Comparison of ENCODE assay signal across 12 mouse cellular contexts in the genomic region with DNA sequence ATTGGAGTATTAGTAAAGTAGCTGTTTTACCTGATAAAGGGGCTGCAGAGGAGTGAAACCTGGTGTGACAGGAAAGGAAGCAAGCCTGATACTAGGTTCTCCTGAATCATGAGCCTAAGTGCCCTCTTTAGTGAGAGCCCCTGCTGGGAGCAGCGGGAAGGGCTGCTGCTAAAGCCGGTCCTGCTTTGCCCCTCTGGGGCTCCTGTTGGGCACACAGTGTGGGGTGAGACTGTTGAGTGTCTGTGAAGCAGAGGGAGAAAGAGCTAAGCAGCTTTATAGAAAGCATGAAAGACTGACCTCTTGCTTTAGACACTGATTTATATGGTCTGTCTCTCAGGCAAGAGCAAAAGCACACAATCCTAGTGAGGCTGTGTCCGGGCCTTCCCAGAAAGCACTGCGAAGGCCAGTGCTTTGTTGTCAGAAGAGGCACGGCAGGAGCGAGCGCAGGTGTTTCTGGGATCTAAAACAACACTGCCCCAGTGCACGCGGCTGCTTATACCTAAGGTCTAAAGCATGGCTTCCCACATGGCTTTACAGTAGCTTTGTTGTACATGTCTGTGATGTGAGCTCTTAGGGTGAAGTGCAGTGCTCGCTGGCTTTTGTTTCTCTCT. TPM values are rescaled to one million over a fixed set of nuclear protein-coding genes. Genes with fewer than 3 reads are reported as not detected.
DNase-seq lines count a peak whose midpoint lies in the region; ATAC-seq lines count a peak whose summit lies in the region.
"Had no signal": no experiment of that assay in that cellular context is flagged by ENCODE, and none has a peak within 500 bp of the region (broad histone marks: within the 10 kb centered on the region; RNA-seq: fewer than 3 reads in every experiment).

No protein-coding gene starts in this region.

- H3K9ac ChIP-seq in heart, embryonic 11.5 days (ENCODE audit: low read depth, low read length): peak overlapping the region; percentile 22; the same call in 1 of the 2 replicates
- H3K9ac ChIP-seq in embryonic facial prominence, embryonic 11.5 days (replicated peaks; ENCODE audit: low read length): peak overlapping the region; percentile 14; the same call in 1 of the 2 replicates
- peak overlapping the region; percentile 23; the same call in 1 of the 2 replicates for H3K9ac ChIP-seq in hindbrain, embryonic 15.5 days
- peak overlapping the region; percentile 37; the same call in 1 of the 2 replicates for H3K9ac ChIP-seq in neural tube, embryonic 14.5 days (replicated peaks; ENCODE audit: low read depth, low read length)
- H3K9ac ChIP-seq in liver, embryonic 12.5 days: no peak overlapping the region
- H3K9ac ChIP-seq: heart, embryonic 15.5 days; liver, embryonic 15.5 days had no signal

- H3K9me3 ChIP-seq in heart, embryonic 11.5 days (replicated peaks; ENCODE audit: control insufficient read depth, low read length): no peaks in the 10 kb centered on the region
- H3K9me3 ChIP-seq in embryonic facial prominence, embryonic 11.5 days (replicated peaks; ENCODE audit: control insufficient read depth, low read length): no peaks in the 10 kb centered on the region
- H3K9me3 ChIP-seq in hindbrain, embryonic 15.5 days: no peaks in the 10 kb centered on the region
- no peaks in the 10 kb centered on the region for H3K9me3 ChIP-seq in neural tube, embryonic 14.5 days (ENCODE audit: control insufficient read depth, low read length)
- H3K9me3 ChIP-seq in liver, embryonic 12.5 days (replicated peaks): no peaks in the 10 kb centered on the region
- H3K9me3 ChIP-seq: heart, embryonic 15.5 days; liver, embryonic 15.5 days had no signal

- H3K27me3 ChIP-seq in heart, embryonic 11.5 days (ENCODE audit: control insufficient read depth, insufficient read depth, low read length): no peaks in the 10 kb centered on the region
- H3K27me3 ChIP-seq in embryonic facial prominence, embryonic 11.5 days (ENCODE audit: control insufficient read depth, insufficient read depth, low read length): no peaks in the 10 kb centered on the region
- H3K27me3 ChIP-seq in hindbrain, embryonic 15.5 days: no peaks in the 10 kb centered on the region
- H3K27me3 ChIP-seq in neural tube, embryonic 14.5 days (ENCODE audit: control insufficient read depth, insufficient read depth, low read length): no peaks in the 10 kb centered on the region
- H3K27me3 ChIP-seq in liver, embryonic 12.5 days (replicated peaks): no peaks in the 10 kb centered on the region
- H3K27me3 ChIP-seq: heart, embryonic 15.5 days; liver, embryonic 15.5 days had no signal

- H3K4me1 ChIP-seq in heart, embryonic 11.5 days (ENCODE audit: control insufficient read depth, insufficient read depth, low read length): peaks cover 2% of the 10 kb centered on the region; the same call in 1 of the 2 replicates
- no peaks in the 10 kb centered on the region for H3K4me1 ChIP-seq in embryonic facial prominence, embryonic 11.5 days (ENCODE audit: control insufficient read depth, insufficient read depth, low read length)
- peaks cover 19% of the 10 kb centered on the region for H3K4me1 ChIP-seq in hindbrain, embryonic 15.5 days (replicated peaks)
- peaks cover 13% of the 10 kb centered on the region for H3K4me1 ChIP-seq in neural tube, embryonic 14.5 days (ENCODE audit: control insufficient read depth, insufficient read depth, low read length)
- H3K4me1 ChIP-seq in liver, embryonic 12.5 days: no peaks in the 10 kb centered on the region
- H3K4me1 ChIP-seq: liver, embryonic 15.5 days had no signal

- H3K27ac ChIP-seq in heart, embryonic 11.5 days (ENCODE audit: low read depth, low read length): no peak overlapping the region
- H3K27ac ChIP-seq in embryonic facial prominence, embryonic 11.5 days (replicated peaks; ENCODE audit: low read depth, low read length): no peak overlapping the region
- peak overlapping the region; percentile 36 for H3K27ac ChIP-seq in hindbrain, embryonic 15.5 days (replicated peaks)
- H3K27ac ChIP-seq in neural tube, embryonic 14.5 days (ENCODE audit: low read depth, low read length): no peak overlapping the region; the same call in 1 of the 2 replicates
- no peak overlapping the region for H3K27ac ChIP-seq in liver, embryonic 12.5 days
- H3K27ac ChIP-seq: heart, embryonic 15.5 days; liver, embryonic 15.5 days had no signal

- H3K4me2 ChIP-seq in heart, embryonic 11.5 days: peak overlapping the region; percentile 29
- H3K4me2 ChIP-seq in embryonic facial prominence, embryonic 11.5 days (ENCODE audit: low read depth, low read length): no peak overlapping the region; the same call in 1 of the 2 replicates
- no peak overlapping the region for H3K4me2 ChIP-seq in hindbrain, embryonic 15.5 days
- no peak overlapping the region for H3K4me2 ChIP-seq in neural tube, embryonic 14.5 days (ENCODE audit: low read depth, low read length)
- H3K4me2 ChIP-seq in liver, embryonic 12.5 days: no peak overlapping the region
- H3K4me2 ChIP-seq: heart, embryonic 15.5 days; liver, embryonic 15.5 days had no signal

- WGBS in heart, embryonic 11.5 days (ENCODE audit: insufficient replicate concordance): 40% methylated on average over 10 of the region's 10 CpGs
- WGBS in embryonic facial prominence, embryonic 11.5 days: 41% methylated on average over 10 of the region's 10 CpGs
- WGBS in hindbrain, embryonic 15.5 days: 14% methylated on average over 10 of the region's 10 CpGs
- WGBS in neural tube, embryonic 14.5 days: 5% methylated on average over 10 of the region's 10 CpGs
- 69% methylated on average over 10 of the region's 10 CpGs for WGBS in liver, embryonic 12.5 days (ENCODE audit: insufficient replicate concordance)

- ATAC-seq in heart, embryonic 11.5 days (replicated peaks; ENCODE audit: insufficient number of reproducible peaks, low FRiP score, low TSS enrichment): no peak
- ATAC-seq in embryonic facial prominence, embryonic 11.5 days (replicated peaks; ENCODE audit: insufficient number of reproducible peaks, low FRiP score, low TSS enrichment, low read depth): no peak; the same call in 1 of the 2 replicates
- no peak for ATAC-seq in hindbrain, embryonic 15.5 days (ENCODE audit: low FRiP score, low read depth)
- ATAC-seq in neural tube, embryonic 14.5 days (ENCODE audit: low read depth): peak; percentile 69
- ATAC-seq in liver, embryonic 12.5 days: no peak

- no peak overlapping the region for H3K4me3 ChIP-seq in heart, embryonic 11.5 days (ENCODE audit: low read depth, low read length)
- no peak overlapping the region for H3K4me3 ChIP-seq in embryonic facial prominence, embryonic 11.5 days (ENCODE audit: low read depth, low read length)
- no peak overlapping the region for H3K4me3 ChIP-seq in hindbrain, embryonic 15.5 days
- no peak overlapping the region for H3K4me3 ChIP-seq in neural tube, embryonic 14.5 days (ENCODE audit: low read depth, low read length)
- H3K4me3 ChIP-seq in liver, embryonic 12.5 days: no peak overlapping the region
- H3K4me3 ChIP-seq: heart, embryonic 15.5 days; liver, embryonic 15.5 days had no signal

- no peaks in the 10 kb centered on the region for H3K36me3 ChIP-seq in heart, embryonic 11.5 days (ENCODE audit: control insufficient read depth, insufficient read depth, low read length)
- H3K36me3 ChIP-seq in embryonic facial prominence, embryonic 11.5 days (replicated peaks; ENCODE audit: control insufficient read depth, insufficient read depth, low read depth, low read length): no peaks in the 10 kb centered on the region
- H3K36me3 ChIP-seq in hindbrain, embryonic 15.5 days: no peaks in the 10 kb centered on the region
- H3K36me3 ChIP-seq in neural tube, embryonic 14.5 days (ENCODE audit: control insufficient read depth, insufficient read depth, low read length): no peaks in the 10 kb centered on the region
- H3K36me3 ChIP-seq in liver, embryonic 12.5 days: no peaks in the 10 kb centered on the region
- H3K36me3 ChIP-seq: heart, embryonic 15.5 days; liver, embryonic 15.5 days had no signal

- no peak for DNase-seq in heart, adult 9 months (ENCODE audit: low spot score in 2 of 2)
- no peak for DNase-seq in embryonic facial prominence, embryonic 11.5 days (ENCODE audit: low spot score)
- DNase-seq in ovary, adult 18-20 months (ENCODE audit: low spot score): no peak
- no peak for DNase-seq in kidney, postnatal 36 days
- DNase-seq: cerebellum, adult 11 months; right cerebral cortex, adult 18-20 months had no signal

RNA-seq across cellular contexts. Expression of a gene that starts 21.1 kb away (rescaled TPM):
- polyA plus RNA-seq in heart, embryonic 11.5 days (2014; fragmentation: Nextera tagmentation; extraction: Ambion mirVana): 24.3 and 25.7 TPM in 2 replicates
- 56.2 and 61.1 TPM in 2 replicates for polyA plus RNA-seq in embryonic facial prominence, embryonic 11.5 days (2014; fragmentation: Nextera tagmentation; extraction: Ambion mirVana)
- polyA plus RNA-seq in hindbrain, embryonic 15.5 days (2015; fragmentation: Nextera tagmentation; extraction: Ambion mirVana): 38.1 and 40.3 TPM in 2 replicates
- polyA plus RNA-seq in neural tube, embryonic 14.5 days (2014; fragmentation: Nextera tagmentation; extraction: Ambion mirVana): 42.2 and 53.1 TPM in 2 replicates
- 12.4 and 12.8 TPM in 2 replicates for polyA plus RNA-seq in liver, embryonic 12.5 days (2016; fragmentation: Nextera tagmentation; extraction: Ambion mirVana)
